Mouse (Mus musculus): ENCODE results near the gene Gdpd5. TPM values are rescaled to one million over a fixed set of nuclear protein-coding genes. Genes with fewer than 3 reads are reported as not detected.
A peak's percentile ranks its signal among the peaks of the same experiment; 100 is the strongest.
"Not testable (repeated sequence)": the region's sequence is repeated elsewhere in the genome, so short reads cannot be mapped to it uniquely, and the experiment has no call there.

The Gdpd5 gene
- total and polyA plus RNA-seq, 2 experiments from 2014 or later = 26.7 to 40.5 TPM

DNA sequence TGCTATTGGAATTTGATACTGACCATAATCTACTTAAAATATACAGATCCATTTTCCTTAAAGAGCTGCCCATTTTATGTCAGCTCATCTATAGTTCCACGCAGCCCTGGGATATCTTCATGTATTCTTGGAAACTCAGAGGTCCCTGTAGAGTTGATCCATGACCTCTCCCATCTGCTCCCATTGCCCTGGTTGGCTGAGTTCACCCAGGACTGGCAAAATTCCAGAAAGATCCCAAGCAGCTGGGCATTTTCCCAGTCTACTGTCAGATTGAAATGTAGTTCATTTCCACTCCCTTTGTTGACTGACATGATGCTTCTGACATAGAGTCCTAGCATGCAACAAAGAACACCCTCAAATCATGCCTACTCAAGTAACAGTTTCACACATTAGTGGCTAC, 117.9 kb downstream of the Gdpd5 start:
- Histone ChIP-seq H3K4me1 (ENCODE audit: insufficient read depth, low read length) (no peaks in the 10 kb centered on the region), H3K9ac (replicated peaks; ENCODE audit: low read length) (no peak overlapping the region), H3K27me3 (ENCODE audit: insufficient read depth, low read length) (no peaks in the 10 kb centered on the region), H3K9me3 (ENCODE audit: low read length) (no peaks in the 10 kb centered on the region), H3K4me2 (ENCODE audit: low read depth, low read length) (no peak overlapping the region), H3K27ac (no peak overlapping the region), H3K4me3 (ENCODE audit: low read length) (no peak overlapping the region), H3K36me3 (ENCODE audit: insufficient read depth, low read length) (no peaks in the 10 kb centered on the region)
- DNase-seq (ENCODE audit: low spot score) = peak; percentile 67
- no peak for ATAC-seq
- no peak for TF ChIP-seq CTCF (IDR thresholded peaks at IDR 0.05; ENCODE audit: low read depth)
- WGBS = 31% methylated on average over 1 of the region's 1 CpGs

DNA sequence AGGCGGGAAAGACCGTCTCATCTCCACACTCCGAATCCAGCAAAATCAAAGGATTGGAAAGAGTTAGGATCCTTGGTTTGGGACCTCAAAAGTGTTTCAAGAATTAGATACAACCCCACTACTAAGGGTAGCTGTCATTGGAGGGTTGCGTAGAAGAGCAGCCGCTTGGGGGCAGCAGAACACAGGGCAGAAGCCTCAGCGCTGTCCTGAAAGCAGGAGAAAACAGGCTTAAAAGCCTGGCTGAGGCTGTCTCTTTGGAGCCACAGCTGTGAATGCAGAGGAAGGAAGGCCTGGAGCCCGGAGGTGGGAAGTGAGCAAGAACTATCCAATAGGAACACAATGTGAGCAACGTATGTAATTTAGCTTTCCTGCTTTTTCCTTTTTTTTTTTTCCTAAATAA, 119.0 kb downstream of the Gdpd5 start:
- H3K9ac ChIP-seq (replicated peaks; ENCODE audit: low read length) = no peak overlapping the region
- peak; percentile 88 for ATAC-seq
- no peak overlapping the region for H3K27ac ChIP-seq
- H3K9me3 ChIP-seq (ENCODE audit: low read length) = no peaks in the 10 kb centered on the region
- DNase-seq (ENCODE audit: low spot score) = peak; percentile 92
- no peaks in the 10 kb centered on the region for H3K4me1 ChIP-seq (ENCODE audit: insufficient read depth, low read length)
- peak; percentile 94 for TF ChIP-seq CTCF (IDR thresholded peaks at IDR 0.05; ENCODE audit: low read depth)
- H3K36me3 ChIP-seq (ENCODE audit: insufficient read depth, low read length) = no peaks in the 10 kb centered on the region
- 5% methylated on average over 8 of the region's 8 CpGs for WGBS
- H3K27me3 ChIP-seq (ENCODE audit: insufficient read depth, low read length) = no peaks in the 10 kb centered on the region
- H3K4me2 ChIP-seq (ENCODE audit: low read depth, low read length) = no peak overlapping the region
- no peak overlapping the region for H3K4me3 ChIP-seq (ENCODE audit: low read length)

DNA sequence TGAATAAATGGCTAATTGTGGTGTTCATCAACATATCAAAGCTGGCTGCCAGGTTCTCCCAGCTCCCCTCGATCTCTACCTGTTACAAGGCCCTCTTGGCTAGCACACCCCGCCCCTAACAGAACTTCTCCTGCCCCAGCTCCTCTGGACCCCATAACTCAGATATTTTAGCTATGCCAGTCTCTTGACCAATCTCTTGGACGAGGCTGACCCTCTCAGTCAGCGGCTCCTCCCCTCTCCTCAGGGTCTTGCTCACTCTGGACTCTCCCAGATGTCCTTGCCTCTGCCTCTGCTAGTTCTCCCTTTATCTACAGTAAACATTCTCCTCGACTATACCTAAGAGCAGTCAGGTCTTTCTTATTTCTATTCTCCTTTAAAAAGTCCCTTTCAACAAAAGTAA, 119.4 kb downstream of the Gdpd5 start:
- no peak for TF ChIP-seq CTCF (IDR thresholded peaks at IDR 0.05; ENCODE audit: low read depth)
- DNase-seq (ENCODE audit: low spot score) = no peak
- Histone ChIP-seq H3K27me3 (ENCODE audit: insufficient read depth, low read length) (no peaks in the 10 kb centered on the region), H3K9me3 (ENCODE audit: low read length) (no peaks in the 10 kb centered on the region), H3K4me1 (ENCODE audit: insufficient read depth, low read length) (no peaks in the 10 kb centered on the region), H3K9ac (replicated peaks; ENCODE audit: low read length) (no peak overlapping the region), H3K36me3 (ENCODE audit: insufficient read depth, low read length) (no peaks in the 10 kb centered on the region), H3K27ac (no peak overlapping the region), H3K4me2 (ENCODE audit: low read depth, low read length) (no peak overlapping the region), H3K4me3 (ENCODE audit: low read length) (no peak overlapping the region)
- no peak for ATAC-seq
- 36% methylated on average over 5 of the region's 5 CpGs for WGBS

DNA sequence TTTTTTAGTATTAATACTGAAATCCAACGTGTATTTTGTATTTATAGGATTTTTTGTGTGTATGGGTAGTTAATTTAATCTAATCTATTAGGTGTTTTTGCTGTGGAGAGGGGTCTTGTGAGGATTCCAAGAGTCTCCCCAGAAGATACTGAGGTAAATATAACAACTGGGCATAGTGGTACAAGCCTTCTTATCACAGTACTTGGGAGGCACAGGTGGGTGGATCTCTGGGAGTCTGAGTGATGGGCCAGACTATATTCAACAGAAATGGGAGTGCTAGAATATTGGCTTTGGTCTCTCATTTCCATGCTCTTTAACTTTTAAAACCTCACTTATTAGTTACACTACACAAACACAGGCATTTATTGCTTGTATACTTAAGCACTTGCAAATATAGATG, 119.9 kb downstream of the Gdpd5 start:
- no peaks in the 10 kb centered on the region for H3K27me3 ChIP-seq (ENCODE audit: insufficient read depth, low read length)
- no peak for DNase-seq (ENCODE audit: low spot score)
- TF ChIP-seq CTCF (IDR thresholded peaks at IDR 0.05; ENCODE audit: low read depth) = no peak
- H3K9me3 ChIP-seq (ENCODE audit: low read length) = no peaks in the 10 kb centered on the region
- no peak overlapping the region for H3K4me3 ChIP-seq (ENCODE audit: low read length)
- H3K4me2 ChIP-seq (ENCODE audit: low read depth, low read length) = no peak overlapping the region
- H3K4me1 ChIP-seq (ENCODE audit: insufficient read depth, low read length) = no peaks in the 10 kb centered on the region
- ATAC-seq = no peak
- no peak overlapping the region for H3K9ac ChIP-seq (replicated peaks; ENCODE audit: low read length)
- H3K27ac ChIP-seq = no peak overlapping the region
- WGBS = 58% methylated on average over 1 of the region's 1 CpGs
- no peaks in the 10 kb centered on the region for H3K36me3 ChIP-seq (ENCODE audit: insufficient read depth, low read length)

DNA sequence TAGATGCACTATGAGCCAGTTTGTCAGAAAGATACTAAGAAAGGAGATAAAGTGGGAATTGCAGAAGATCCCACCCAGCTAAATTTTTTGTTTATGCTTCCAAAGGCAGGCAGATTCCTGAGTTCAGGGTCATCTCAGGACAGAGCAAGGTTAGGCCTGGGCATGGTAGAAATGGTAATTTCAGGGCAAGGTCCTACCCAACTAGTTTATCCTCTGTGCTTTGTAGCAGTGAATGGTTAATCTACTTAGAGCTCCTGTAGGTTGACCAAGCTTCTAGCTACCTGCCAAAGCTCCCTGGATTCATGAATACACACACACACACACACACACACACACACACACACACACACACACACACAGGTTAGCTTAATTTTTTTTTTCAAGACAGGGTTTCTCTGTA, 123.3 kb downstream of the Gdpd5 start:
- Histone ChIP-seq H3K27ac (no peak overlapping the region), H3K4me3 (ENCODE audit: low read length) (no peak overlapping the region), H3K4me2 (ENCODE audit: low read depth, low read length) (no peak overlapping the region), H3K36me3 (ENCODE audit: insufficient read depth, low read length) (no peaks in the 10 kb centered on the region), H3K4me1 (ENCODE audit: insufficient read depth, low read length) (no peaks in the 10 kb centered on the region), H3K27me3 (ENCODE audit: insufficient read depth, low read length) (no peaks in the 10 kb centered on the region), H3K9ac (replicated peaks; ENCODE audit: low read length) (no peak overlapping the region), H3K9me3 (ENCODE audit: low read length) (no peaks in the 10 kb centered on the region)
- ATAC-seq (no peak), DNase-seq (ENCODE audit: low spot score) (no peak)
- TF ChIP-seq CTCF (IDR thresholded peaks at IDR 0.05; ENCODE audit: low read depth) = no peak

DNA sequence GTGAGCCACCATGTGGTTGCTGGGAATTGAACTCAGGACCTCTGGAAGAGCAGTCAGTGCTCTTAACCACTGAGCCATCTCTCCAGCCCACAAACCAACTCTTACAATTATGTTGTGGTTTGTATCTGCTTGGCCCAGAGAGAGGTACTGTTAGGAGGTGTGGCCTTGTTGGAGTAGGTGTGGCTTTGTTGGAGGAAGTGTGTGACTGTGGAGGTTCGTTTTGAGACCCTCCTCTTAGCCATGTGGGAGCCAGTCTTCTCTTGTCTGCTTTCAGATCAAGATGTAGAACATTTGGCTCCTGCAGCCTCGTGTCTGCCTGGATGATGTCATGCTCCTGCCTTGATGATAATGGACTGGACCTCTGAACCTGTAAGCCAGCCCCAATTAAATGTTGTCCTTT, 127.0 kb downstream of the Gdpd5 start:
- not testable (repeated sequence) for H3K27me3 ChIP-seq (ENCODE audit: insufficient read depth, low read length); H3K27ac ChIP-seq; DNase-seq (ENCODE audit: low spot score); H3K9me3 ChIP-seq (ENCODE audit: low read length); H3K4me2 ChIP-seq (ENCODE audit: low read depth, low read length); H3K4me3 ChIP-seq (ENCODE audit: low read length); H3K36me3 ChIP-seq (ENCODE audit: insufficient read depth, low read length); ATAC-seq; H3K4me1 ChIP-seq (ENCODE audit: insufficient read depth, low read length); H3K9ac ChIP-seq (replicated peaks; ENCODE audit: low read length)
- WGBS = 25% methylated on average over 2 of the region's 2 CpGs

DNA sequence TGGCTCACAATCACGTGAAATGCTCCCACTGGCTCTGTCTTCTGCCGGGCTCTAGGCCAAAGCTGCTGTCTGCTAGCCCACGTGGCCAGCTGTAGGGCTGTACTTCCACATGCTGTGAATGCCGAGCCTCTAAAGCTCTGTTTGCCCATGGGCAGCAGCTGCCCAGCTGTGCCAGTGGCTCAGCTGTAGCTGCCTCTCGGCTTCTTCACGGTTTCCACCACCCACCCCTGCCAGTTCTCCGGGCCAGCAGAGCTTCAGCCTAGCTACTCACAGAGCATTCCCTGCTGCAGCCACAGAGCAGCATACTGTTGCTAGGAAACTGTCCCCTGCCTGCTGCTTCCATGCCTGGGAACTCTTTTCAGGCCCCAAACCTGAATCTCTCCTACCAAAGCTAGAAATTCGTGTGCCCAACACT, 128.9 kb downstream of the Gdpd5 start:
- Histone ChIP-seq H3K36me3 (ENCODE audit: insufficient read depth, low read length) (no peaks in the 10 kb centered on the region), H3K27ac (peak overlapping the region; percentile 62), H3K4me2 (ENCODE audit: low read depth, low read length) (peak overlapping the region; percentile 23), H3K4me3 (ENCODE audit: low read length) (no peak overlapping the region), H3K27me3 (ENCODE audit: insufficient read depth, low read length) (no peaks in the 10 kb centered on the region), H3K9me3 (ENCODE audit: low read length) (no peaks in the 10 kb centered on the region), H3K4me1 (ENCODE audit: insufficient read depth, low read length) (peaks cover 5% of the 10 kb centered on the region; the same call in 1 of the 2 replicates), H3K9ac (replicated peaks; ENCODE audit: low read length) (no peak overlapping the region)
- TF ChIP-seq CTCF (IDR thresholded peaks at IDR 0.05; ENCODE audit: low read depth) = no peak
- DNase-seq (ENCODE audit: low spot score) (peak; percentile 80), ATAC-seq (peak; percentile 96)
- WGBS = under 1% methylated on average over 8 of the region's 8 CpGs

Other genes starting within 250 kb of the Gdpd5 start
- gene Uvrag, start 240.3 kb upstream of the Gdpd5 start, total RNA-seq (2014; rRNA removed) = 17.9 and 36.7 TPM in 2 replicates
- 16.5 and 17.1 TPM in 2 replicates for gene Uvrag, start 240.3 kb upstream of the Gdpd5 start, polyA plus RNA-seq (2015; fragmentation: Nextera tagmentation; extraction: Ambion mirVana)
- gene Dgat2, start 198.7 kb upstream of the Gdpd5 start, total RNA-seq (2014; rRNA removed) = 37.8 TPM in 2 replicates
- 28.3 and 29.9 TPM in 2 replicates for gene Dgat2, start 198.7 kb upstream of the Gdpd5 start, polyA plus RNA-seq (2015; fragmentation: Nextera tagmentation; extraction: Ambion mirVana)
- gene Mogat2, start 142.8 kb upstream of the Gdpd5 start, total RNA-seq (2014; rRNA removed) = 1.2 TPM in 1 of 2 replicates, not detected in the other
- 0.29 TPM in 2 replicates for gene Mogat2, start 142.8 kb upstream of the Gdpd5 start, polyA plus RNA-seq (2015; fragmentation: Nextera tagmentation; extraction: Ambion mirVana)
- gene Map6, start 114.0 kb upstream of the Gdpd5 start, total RNA-seq (2014; rRNA removed) = 292 and 327 TPM in 2 replicates
- gene Map6, start 114.0 kb upstream of the Gdpd5 start, polyA plus RNA-seq (2015; fragmentation: Nextera tagmentation; extraction: Ambion mirVana) = 97.4 and 111 TPM in 2 replicates
- 214 and 215 TPM in 2 replicates for gene Serpinh1, start 28.2 kb upstream of the Gdpd5 start, total RNA-seq (2014; rRNA removed)
- 161 TPM in 2 replicates for gene Serpinh1, start 28.2 kb upstream of the Gdpd5 start, polyA plus RNA-seq (2015; fragmentation: Nextera tagmentation; extraction: Ambion mirVana)
- 2.3 and 3.3 TPM in 2 replicates for gene Klhl35, start 84.6 kb downstream of the Gdpd5 start, total RNA-seq (2014; rRNA removed)
- gene Klhl35, start 84.6 kb downstream of the Gdpd5 start, polyA plus RNA-seq (2015; fragmentation: Nextera tagmentation; extraction: Ambion mirVana) = 2.3 TPM in 2 replicates
- 526 and 754 TPM in 2 replicates for gene Rps3, start 102.3 kb downstream of the Gdpd5 start, total RNA-seq (2014; rRNA removed)
- 456 and 459 TPM in 2 replicates for gene Rps3, start 102.3 kb downstream of the Gdpd5 start, polyA plus RNA-seq (2015; fragmentation: Nextera tagmentation; extraction: Ambion mirVana)
- 106 and 113 TPM in 2 replicates for gene Arrb1, start 154.1 kb downstream of the Gdpd5 start, total RNA-seq (2014; rRNA removed)
- gene Arrb1, start 154.1 kb downstream of the Gdpd5 start, polyA plus RNA-seq (2015; fragmentation: Nextera tagmentation; extraction: Ambion mirVana) = 13.5 and 13.7 TPM in 2 replicates
- 6.4 and 7.9 TPM in 2 replicates for gene Tpbgl, start 245.7 kb downstream of the Gdpd5 start, total RNA-seq (2014; rRNA removed)
- 2.3 and 2.9 TPM in 2 replicates for gene Tpbgl, start 245.7 kb downstream of the Gdpd5 start, polyA plus RNA-seq (2015; fragmentation: Nextera tagmentation; extraction: Ambion mirVana)

All from hindbrain, postnatal 0 days (tissue).